Mouse (Mus musculus) E14TG2a.4 (cell line): ENCODE measurements around the gene Osbpl3.

Source experiments
- CTCF ChIP-seq: conservative IDR thresholded peaks from 2 replicates; pipeline ENCODE4 v1.5.1; 2014; ENCODE audit warnings: low read length
- NANOG ChIP-seq: IDR thresholded peaks from 2 replicates; pipeline ENCODE4 v1.6.1; 2014; ENCODE audit warnings: borderline replicate concordance, low read length, mixed read lengths
- POU5F1 ChIP-seq: IDR thresholded peaks from 2 replicates; pipeline ENCODE4 v1.6.1; 2014; ENCODE audit warnings: low read length, borderline replicate concordance

- TF ChIP-seq CTCF: no peak
- TF ChIP-seq NANOG: no peak
- TF ChIP-seq POU5F1: no peak
Observed at GRCm38 (mm10) chr6:50379136-50379535, 76.9 kb downstream of the Osbpl3 start.
